Mouse (Mus musculus): ENCODE results near the gene Pwp2. TPM values are rescaled to one million over a fixed set of nuclear protein-coding genes. Genes with fewer than 3 reads are reported as not detected.

Gene Pwp2
- total RNA-seq, 2 experiments from 2014 or later = 18.1 to 21.0 TPM

DNA sequence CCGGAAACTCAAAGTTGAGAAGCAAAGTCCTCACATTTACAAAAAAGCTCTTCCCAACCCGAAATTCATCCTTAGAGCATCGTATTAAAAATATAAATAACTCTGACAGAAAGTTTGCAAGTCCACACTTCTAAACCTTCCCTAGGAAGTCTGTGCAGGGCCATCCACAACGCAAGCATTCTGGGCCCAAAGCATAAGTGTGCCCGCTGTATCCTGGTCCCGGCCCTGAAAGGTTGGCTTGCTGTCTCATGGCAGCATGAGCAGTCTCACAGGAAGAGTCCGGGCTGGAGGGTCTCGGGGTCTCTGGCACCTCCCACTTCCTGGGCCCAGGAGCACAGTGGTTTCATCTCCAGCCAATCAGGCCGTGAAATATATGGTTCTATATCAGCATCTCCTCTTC is 13.4 kb downstream of the Pwp2 start:
- DNase-seq (ENCODE audit: low spot score in 2 of 2) = no peak

DNA sequence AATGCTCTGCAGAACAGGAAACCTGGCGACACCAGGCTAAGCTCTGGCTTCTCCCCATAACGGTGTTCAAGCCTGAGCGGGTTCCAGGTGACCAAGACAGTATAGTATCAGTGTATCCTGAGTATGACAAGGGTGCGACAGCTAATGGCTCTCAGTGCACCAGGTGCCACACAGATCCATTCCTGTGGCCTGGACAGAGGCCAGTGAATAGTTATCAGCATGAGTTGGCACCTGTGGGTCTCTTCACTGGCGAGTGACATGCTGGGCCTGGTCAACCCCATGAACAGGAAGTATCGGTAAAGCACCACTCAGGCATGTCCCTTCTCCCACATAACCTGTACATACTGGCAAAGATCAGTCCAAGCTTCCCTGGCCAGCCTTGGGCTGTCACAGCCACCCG is 13.9 kb downstream of the Pwp2 start:
- DNase-seq (ENCODE audit: low spot score in 2 of 2) = no peak

DNA sequence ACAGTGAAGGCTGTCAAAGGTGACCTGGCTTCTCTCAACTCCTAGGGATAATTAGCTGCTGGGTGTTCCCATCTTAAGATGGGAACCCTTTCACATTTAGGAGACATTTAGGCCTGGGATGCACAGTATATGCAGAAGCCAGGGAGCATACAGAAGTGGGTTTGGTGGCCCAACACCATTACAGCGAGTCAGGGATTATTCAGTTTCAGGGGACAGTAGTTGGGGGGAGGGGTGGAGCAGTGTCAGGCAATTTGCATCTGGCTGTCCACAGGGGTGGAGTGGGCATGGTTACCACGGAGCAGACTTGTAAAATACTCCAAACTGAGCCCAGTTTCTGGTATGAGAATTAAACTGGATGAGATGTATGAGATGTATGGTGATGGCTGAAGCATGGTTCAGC is 14.5 kb downstream of the Pwp2 start:
- no peak for DNase-seq (ENCODE audit: low spot score in 2 of 2)

DNA sequence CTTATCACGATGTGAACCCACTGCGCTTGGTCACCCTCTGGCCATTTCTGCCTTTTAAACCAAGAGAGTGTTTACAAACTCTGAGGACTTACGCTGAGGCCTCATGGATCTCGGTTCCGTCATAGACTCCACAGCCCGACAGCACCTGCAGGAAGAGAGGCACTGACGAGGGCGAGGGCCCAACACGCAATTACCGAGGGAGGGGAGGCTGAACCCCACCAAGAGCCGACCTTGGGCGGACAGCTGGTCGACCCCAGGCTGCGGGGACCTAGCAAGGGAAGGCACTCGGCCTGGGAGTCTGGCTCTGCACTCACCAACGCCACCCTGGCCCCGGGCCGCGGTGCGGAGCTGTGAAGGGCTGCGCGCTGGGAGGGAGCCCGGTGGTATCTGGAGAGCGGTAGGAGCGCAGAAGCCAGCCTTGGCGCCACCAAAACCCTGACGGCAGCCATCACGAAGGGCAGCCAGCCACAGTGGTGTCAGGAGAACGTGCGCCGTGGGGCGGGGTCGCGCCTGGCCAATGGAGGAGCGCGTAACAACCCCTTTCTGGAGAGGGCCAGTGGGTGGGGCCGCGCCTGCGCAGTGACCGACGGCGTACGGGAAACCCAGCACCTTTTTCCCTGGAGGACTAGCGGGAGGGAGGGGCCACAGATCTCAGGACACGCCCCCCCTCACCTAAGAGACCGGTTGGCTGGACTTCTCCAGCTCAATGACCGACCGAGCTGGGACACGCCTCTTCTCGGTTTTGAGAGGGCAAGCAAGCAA is 15.5 kb downstream of the Pwp2 start, which contains the start of gene D10Jhu81e:
D10Jhu81e (minus strand) TSS at position 502 of the 762 bp plus-strand sequence.
- DNase-seq (ENCODE audit: low spot score in 2 of 2) = peak; percentile 99 to 100

DNA sequence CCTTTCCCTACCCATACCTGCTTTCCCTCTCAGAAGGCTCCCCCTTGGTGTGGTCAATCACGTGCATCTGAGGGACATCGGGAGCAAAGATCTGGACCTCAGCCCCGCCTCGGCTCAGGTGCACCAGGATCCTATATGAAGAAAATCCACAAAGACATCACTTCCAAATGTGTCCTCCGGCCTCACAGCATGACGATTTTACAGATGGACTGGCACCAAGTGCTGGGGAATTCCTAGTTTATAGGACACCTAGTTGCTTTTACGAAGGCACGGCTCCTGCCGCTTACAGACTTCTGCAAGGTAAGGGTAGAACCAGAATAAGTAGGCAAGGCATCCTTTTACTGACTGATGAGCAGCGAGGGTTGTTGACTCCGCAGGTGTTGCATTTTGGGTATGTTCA is 16.2 kb downstream of the Pwp2 start:
- DNase-seq (ENCODE audit: low spot score in 2 of 2) = no peak

DNA sequence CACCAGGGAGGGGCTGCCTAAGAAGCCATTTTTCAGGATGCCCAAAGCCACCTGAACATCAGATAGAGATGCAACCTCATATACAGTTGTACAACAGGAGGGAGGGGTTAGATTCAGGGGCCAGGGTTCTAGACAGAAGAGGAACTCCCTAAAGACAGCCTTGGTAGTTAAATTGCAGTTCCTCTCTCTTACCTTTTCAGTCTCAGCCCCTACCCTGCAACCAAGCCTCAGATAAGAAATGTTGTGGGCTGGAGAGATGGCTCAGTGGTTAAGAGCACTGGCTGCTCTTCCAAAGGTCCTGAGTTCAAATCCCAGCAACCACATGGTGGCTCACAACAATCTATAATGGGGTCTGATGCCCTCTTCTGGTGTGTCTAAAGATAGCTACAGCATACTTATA is 17.2 kb downstream of the Pwp2 start:
- DNase-seq (ENCODE audit: low spot score in 2 of 2) = no peak

DNA sequence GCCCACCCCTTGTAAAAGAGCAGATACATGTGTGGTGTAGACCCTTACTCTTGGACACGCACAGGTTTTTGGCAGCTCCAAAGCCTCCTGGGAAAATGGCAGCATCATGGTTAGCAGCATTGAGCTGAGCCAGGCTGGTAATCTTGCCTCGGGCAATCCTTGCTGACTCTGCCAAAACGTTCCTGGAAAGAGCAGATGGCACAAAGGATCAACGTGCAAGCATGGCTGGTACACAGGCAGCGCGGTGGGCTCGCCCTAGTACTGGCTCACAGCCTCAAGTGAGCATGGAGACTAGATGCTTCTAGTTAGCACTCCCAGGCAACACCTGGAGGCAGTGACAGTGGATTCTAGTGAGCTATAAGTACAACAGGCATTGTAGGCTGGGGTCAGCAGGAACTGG is 17.6 kb downstream of the Pwp2 start:
- DNase-seq (ENCODE audit: low spot score in 2 of 2) = no peak

DNA sequence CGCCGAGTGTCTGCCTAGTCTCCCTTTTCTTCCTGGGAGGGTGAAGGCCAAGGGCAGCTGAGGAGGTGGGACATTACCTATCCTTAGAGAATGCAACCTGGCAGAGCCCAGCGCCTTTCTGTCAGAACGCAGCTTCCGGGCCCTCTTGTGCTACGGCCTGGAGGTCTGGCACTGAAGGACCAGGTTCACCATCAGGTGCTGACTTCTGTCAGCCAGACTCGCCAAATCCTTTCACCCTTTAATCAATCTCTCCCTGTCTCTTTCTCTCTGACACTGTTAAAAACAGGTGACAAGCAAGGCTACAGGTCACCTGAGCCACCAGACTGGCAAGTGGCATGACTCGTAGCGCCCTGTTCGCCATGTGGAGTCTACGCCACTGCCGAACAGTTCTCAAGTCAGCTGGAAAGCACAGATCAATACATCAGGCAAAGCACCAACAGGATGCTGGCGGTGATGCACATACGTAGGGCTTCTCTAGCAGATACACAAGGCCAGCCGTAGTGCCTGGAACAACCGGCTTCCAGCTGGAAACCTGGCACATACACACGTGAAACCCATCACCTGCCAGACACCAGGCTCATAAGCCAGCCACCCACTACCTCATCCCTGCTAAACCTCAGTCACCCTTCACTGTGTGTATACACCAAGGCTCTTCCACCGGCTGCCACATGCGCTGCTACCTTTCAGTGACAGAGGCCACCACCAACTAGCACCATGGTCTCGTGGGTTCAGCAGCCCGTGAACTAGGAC is 19.5 kb downstream of the Pwp2 start:
- no peak for DNase-seq (ENCODE audit: low spot score in 2 of 2)

DNA sequence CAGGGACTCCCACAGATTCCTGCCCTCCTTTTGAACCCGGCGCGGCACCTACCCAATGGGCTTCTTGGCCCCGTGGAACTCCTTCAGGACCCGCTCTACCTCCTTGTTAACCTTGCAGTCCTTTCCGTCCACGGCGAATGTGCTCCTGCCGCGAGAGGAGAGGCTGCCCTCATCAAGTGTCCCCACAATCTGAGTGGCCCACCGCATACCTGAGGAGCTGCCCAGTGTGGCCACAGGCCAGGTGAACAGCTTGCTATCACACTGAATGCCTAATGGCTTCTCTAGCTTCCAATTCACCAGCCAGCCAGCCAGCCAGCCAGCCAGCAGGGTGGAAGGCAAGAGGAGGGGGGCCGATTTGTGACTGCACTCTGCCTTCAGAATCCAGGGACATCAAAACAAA is 20.2 kb downstream of the Pwp2 start:
- peak in 1 of 2 experiments; percentile 27 for DNase-seq (ENCODE audit: low spot score in 2 of 2)

DNA sequence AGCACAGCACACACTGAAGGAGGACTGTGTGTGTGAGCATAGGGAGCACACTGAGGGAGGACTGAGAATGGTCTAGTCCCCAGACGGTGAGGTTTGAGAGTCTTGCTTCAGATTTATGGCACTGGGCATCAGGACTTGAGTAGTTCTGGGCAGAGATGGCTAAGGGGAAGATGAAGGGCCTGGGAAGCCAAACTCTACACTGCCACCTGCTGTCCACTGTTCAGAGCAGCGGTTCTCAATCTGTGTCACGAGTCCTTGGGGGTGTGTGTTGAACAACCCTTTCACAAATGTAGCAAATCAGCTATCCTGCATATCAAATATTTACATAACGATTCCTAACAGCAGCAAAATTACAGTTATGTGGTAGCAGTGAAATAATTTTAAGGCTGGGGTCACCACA is 21.0 kb downstream of the Pwp2 start:
- peak; percentile 72 to 80 for DNase-seq (ENCODE audit: low spot score in 2 of 2)

DNA sequence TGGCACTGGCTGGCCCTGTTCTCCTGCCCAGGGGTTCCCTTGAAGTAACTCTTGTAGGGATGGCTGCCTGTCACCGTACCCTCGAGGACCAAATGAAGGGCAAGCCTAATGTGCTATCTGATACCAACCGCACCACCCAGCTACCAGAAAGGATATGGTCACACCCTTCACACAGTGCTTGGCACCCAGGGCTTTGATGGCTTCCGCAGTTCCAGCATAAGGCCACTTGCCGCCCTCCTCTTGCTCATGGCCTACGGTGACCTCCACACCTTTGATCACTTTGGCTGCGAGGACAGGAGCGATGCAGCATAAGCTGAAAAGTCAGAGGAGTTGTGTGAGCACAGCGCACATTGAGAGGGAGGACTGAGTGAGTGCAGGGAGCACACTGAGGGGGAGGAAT is 21.7 kb downstream of the Pwp2 start:
- no peak for DNase-seq (ENCODE audit: low spot score in 2 of 2)

DNA sequence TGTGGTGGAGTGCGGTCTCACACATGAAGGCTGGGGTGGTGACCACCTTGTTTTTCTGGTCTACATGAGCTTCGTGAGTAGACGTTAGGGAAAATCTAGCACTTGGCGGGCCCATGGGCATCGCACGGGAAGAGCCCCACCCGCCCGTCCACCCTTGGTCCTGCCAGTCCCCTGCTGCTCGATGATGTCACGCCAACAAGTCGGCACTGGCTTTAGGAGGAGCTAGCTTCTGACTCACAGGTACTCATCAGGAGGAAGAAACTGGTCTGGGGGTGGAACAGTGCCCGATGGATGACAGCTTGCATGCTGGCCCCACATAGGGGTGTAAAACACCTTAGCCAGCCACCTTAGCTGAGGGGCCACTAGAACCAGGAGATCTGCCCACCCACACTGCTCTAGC is 22.3 kb downstream of the Pwp2 start:
- no peak for DNase-seq (ENCODE audit: low spot score in 2 of 2)

DNA sequence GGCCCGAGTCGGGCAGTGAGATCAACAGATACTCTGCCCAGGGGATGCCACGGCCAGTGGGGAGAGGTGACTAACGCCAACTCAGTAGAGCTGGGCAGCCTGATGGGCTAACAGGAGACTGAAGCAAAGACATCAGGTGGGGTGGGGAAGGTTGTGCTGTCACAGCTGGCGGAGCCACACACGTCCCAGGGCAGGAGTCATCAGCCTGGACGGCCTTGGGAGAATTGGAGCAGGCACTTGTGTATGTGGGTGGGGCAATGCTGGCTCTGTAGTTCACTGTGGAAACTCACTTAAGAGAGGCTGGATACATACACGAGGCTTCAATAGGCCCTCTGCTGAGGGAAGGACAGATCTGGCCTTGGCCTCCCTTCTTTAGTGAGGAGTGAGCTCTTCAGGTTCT is 23.9 kb downstream of the Pwp2 start:
- DNase-seq (ENCODE audit: low spot score in 2 of 2) = no peak

DNA sequence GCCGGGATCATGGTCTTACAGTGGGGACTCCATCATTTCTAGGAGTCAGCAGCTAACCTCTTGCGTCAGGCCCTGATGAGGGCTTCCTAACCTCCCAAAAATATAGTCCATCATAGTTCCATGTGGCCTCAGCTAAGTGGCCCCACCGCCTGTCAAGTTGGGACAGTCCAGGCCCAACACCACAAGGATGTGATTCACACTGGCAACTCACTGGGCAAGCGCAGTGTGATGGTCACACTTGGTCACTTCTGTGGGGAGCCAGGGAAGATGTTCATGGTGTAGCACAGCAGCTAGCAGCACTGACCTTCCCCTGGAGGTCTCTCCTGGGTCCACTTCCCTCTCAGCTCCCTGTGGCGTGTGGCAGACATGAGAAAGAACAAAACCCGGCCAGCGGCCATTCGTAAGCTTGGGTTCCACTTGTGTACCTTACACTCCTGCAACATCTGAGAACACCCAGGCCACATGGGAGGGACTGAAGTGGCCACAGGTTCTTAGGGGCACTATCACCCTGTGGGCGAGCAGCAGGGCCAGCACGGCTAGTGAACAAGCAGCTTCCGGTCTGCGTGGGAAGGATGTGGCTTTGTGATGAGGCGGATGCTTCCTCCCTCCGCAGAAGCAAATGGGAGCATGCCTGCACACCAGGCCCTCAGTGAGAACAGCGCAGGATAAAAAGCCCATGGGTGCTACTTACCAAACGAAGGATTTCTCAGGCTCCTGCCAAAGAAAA is 24.4 kb downstream of the Pwp2 start:
- peak in 1 of 2 experiments; percentile 36 for DNase-seq (ENCODE audit: low spot score in 2 of 2)

DNA sequence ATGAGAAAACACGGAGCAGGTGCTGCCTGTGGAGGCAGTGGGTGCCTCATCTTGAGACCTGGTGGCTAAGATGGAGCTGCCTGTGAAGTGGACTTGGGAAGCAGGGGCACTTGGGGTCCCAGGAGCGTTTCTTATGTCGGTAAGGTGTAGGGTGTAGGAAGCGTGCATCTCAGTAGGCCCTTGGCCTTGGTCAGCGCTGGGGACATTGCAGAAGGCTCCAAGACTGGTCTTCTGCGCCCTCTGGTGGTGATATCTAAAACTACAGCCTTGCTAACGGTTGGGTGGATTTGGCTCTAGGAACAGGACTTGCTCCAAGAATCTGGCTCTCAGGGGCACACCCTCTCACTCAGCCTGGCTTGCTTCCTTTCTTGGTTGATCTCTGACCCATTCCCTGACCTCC is 25.0 kb downstream of the Pwp2 start:
- peak; percentile 88 to 89 for DNase-seq (ENCODE audit: low spot score in 2 of 2)

DNA sequence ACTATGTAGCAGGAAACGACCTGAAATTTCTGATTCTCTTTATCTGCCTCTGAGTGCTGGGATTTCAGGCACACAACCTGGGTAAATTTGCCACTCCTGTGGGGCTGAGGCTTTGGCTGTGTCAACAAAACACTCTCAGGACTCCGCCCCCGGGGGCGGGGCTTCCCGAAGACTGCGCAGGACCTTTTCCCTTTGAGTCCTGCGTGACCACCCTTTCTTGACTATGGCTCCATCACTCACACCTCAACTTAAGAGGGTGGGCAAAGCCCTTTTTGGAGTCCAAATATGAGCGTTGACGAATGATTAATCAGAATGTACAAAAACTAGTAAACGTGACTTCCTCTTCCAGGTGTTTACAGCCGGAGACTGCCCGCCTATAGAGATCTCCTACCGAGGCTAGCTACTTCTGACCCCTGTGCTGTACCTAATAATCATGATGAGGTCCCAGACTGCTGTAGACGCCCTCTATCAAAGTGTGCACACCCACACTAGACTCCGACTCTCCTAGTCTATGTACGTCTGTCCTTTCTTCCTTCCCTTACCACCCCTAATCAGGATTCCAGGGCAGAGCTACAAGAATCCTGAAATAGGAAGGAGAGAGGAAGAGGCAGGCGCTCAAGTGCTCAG is 25.6 kb downstream of the Pwp2 start:
- DNase-seq (ENCODE audit: low spot score in 2 of 2) = peak in 1 of 2 experiments; percentile 59

DNA sequence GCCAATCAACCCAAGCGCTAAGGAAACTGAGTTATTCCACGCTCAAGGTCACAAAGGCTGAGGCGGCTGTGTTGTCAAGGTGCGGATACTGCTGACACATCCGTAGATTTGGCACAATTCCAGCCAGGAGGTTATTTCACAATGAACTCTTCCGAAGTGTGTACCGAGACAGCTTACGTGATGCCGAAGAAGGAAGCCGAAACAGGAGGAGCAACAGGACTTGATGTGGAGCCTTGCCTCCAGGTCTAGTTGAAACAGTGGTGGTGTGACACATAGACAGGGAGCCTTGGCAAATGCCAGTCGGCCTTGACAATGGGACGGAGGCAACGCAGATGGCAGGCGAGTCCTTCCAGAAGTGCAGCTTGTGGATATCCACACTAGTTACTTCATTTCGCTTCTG is 26.9 kb downstream of the Pwp2 start:
- no peak for DNase-seq (ENCODE audit: low spot score in 2 of 2)

DNA sequence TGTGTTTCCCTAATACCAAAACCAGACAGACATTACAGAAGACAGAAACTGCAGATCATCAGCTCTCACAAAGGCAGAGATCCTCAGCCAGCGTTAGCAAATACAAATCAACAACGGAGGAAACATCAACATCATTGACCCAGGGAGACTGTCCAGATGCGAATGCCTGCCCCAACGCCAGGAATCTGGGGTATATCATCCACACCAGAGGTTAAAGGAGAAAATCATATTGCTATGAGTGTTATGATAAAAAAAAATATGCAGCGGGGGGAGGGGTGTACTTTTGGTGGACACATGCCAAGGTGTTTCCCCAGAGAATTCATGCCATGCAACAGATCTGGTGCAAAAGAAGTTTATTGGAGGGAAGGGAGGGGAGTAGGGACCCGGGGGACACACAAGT is 28.0 kb downstream of the Pwp2 start:
- DNase-seq (ENCODE audit: low spot score in 2 of 2) = no peak

DNA sequence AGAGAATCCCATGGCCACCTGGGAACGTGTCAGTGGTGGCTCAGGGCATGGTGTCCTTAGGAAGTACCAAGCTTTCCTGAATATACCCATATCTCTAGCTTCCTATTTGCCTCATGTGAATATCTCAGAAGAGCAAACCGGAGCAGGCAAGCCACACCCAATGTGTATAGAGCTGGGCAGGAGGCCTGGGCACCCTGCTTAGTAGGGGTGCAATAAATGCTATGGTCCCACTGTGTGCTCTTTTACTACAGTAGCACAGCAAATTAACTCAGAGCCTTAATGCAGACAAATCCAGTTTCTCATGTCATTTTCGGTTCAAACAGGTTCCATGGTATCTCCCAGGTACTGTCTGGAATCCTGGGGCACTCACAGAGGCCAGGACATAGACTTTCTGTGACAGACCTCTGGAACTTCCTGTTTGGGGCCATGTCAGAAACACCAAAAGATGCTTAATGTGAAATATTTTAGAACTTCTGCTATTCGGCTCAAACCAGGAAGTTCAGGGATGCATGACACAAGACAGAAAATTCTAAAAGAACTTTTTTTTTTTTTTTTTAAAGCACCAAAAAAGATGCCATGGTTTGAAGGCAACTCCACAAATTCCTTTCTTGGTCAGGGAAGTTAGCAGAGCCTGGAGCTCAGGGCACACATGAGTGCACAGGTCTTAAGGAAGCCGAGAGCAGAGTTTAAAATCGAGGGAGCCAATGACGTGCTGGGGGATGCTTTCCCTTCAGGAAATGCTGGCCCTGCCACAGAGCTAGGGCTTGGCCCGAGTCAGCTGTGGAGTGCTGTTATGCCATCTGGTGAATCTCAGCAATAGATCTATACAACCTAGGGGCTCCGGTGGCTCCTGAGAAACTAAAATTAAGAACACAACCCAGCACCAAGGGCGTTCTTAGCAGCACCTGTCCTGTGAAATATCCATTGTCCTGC is 35.8 kb downstream of the Pwp2 start:
- no peak for DNase-seq (ENCODE audit: low spot score in 2 of 2)

DNA sequence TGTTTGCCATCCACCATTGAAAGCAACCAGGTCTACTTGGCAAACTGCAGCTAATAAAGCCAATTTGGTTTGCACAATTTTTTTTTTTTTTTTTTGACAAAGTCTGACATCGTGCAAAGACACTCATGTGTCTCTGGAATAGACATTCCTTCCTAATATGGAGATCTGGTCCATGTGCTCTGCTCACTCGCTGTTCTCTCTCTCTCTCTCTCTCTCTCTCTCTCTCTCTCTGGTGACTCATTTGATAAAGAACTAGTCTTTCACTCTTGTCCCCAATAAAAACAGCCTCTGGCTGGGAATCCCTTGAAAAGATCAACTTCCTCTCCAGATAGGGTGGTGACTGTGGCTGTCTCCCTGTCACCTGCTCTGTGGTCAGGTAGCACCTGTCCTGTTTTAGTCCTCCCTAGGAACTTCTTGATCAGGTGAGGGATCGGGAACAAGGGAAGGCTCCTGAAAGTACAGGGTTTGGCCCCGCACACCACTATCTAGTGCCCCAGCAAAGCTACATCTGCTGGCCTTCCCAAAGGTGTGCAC is 37.0 kb downstream of the Pwp2 start:
- no peak for DNase-seq (ENCODE audit: low spot score in 2 of 2)

Measured in layer of hippocampus, postnatal 10 days (tissue).